Mouse (Mus musculus) gastrocnemius, postnatal 10 days (tissue): ENCODE data around the gene Atg5. TPM values are rescaled to one million over a fixed set of nuclear protein-coding genes. Genes with fewer than 3 reads are reported as not detected.
A peak's percentile ranks its signal among the peaks of the same experiment; 100 is the strongest.

Source experiments
- DNase-seq: peaks from one replicate; pipeline ENCODE4 v3.0.0; 2021; ENCODE audit warnings: mixed read lengths
- total RNA-seq, 2 experiments: library from RNA; stranded (reverse); gene quantifications; 2 replicates each; pipeline ENCODE4 v1.2.3; 2021

Gene Atg5
- total RNA-seq, 2 experiments from 2014 or later = 10.7 to 13.6 TPM

GRCm38 (mm10) chr10:44353467-44353866, 85.3 kb downstream of the Atg5 start:
- DNase-seq = no peak

GRCm38 (mm10) chr10:44354393-44354792, 86.2 kb downstream of the Atg5 start:
- DNase-seq = no peak

GRCm38 (mm10) chr10:44355216-44355615, 87.1 kb downstream of the Atg5 start:
- no peak for DNase-seq

DNA sequence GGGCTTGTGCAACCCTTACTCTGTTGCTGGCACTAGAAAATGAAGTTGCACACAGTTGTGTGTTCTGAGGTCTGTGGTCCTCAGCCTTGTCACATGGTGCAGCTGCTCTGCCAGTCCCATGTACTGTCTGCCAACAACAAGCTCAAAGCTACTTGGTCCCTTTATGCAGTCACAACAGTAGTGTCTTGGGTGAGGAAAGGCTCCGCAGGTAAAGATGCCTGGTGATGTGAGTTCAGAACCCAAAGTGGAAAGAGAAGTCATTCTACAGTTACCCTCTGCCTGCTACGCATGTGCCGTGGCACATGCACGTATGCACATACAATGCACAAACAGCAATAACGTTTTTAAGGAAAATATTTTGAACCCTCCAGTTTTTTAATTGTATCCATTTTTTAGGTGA, 88.5 kb downstream of the Atg5 start:
- no peak for DNase-seq

- DNase-seq = no peak
Observed at GRCm38 (mm10) chr10:44357316-44357715, 89.2 kb downstream of the Atg5 start.

GRCm38 (mm10) chr10:44358816-44359215, 90.7 kb downstream of the Atg5 start:
- no peak for DNase-seq

DNA sequence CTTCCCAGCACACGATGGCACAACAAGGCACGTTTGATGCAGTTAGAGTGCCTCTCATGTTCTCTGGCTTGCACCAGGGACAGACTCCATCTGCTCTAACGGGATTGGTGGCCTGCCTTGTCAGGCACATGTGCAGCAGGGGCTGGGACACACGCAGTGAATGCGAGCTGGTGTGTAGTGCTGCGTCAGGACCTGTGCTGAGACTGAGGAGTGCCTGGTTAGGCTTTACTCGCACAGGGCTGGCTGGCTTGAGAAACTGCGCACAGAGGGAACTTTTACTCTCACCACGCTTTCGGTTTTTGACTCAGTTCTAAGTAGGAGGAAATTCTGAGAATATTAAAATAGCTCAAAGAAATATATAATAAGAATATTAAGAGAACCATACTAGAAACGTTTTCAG, 92.5 kb downstream of the Atg5 start:
- no peak for DNase-seq

GRCm38 (mm10) chr10:44362435-44362834, 94.3 kb downstream of the Atg5 start:
- DNase-seq = no peak

- DNase-seq = no peak
Observed at GRCm38 (mm10) chr10:44362846-44363245, 94.7 kb downstream of the Atg5 start.

DNA sequence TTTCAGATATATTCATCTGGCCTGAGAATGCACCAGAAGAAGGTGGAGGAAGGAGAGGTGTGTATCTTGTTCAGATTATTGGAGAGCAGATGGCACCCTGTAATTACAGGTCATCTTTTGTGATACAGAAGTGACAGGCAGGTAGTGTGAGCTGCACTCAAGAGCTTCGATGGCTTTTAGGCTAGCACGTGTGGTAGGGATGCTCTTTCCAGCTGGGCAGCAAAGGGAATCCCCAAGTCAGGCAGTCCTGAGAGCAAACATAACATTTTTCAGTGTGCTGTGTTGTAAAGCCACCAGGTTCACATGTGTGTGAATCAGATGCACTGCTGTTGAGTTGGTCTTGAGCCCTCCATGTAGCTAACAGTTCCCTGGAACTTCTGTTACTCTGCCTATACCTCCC, 98.0 kb downstream of the Atg5 start:
- no peak for DNase-seq

DNA sequence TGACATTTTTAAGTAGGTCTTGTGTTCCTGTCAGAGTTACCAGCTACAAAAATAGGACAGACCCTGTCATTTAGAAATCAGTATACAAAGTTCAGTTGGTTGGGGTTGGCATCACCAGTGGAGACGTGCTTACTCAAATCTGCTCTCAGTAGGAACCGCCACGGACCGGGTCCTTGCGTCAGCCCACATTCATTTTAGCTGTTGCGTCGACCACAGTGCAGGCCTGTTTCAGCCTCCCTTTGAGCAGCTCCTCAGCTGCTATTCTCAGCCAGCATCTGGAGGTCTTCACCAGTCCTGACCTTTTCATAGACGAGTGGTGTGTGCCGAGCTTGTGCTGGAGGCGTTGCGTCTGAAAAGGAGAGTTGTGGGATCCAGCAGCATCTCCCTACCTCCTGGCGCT, 98.9 kb downstream of the Atg5 start:
- no peak for DNase-seq

DNA sequence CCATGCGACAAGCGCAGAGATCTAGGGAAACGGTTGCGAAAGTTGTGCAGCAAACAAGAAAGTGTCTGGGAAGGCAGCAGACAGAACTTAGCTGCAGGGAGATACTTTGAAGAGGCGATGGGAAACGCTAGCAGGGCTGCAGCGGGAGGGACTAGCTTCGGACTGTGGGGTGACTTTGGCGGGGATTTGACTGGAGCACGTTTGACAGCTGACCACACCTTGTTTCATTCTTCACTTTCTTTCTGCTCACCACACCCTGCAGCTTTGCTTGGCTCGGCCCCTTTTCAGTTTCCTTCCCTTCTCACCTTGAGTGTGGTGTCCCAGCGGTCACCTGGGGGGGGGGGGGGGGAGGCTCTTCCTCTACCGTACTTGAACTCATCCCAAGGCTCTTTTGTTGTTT, 100.4 kb downstream of the Atg5 start:
- DNase-seq = no peak

DNA sequence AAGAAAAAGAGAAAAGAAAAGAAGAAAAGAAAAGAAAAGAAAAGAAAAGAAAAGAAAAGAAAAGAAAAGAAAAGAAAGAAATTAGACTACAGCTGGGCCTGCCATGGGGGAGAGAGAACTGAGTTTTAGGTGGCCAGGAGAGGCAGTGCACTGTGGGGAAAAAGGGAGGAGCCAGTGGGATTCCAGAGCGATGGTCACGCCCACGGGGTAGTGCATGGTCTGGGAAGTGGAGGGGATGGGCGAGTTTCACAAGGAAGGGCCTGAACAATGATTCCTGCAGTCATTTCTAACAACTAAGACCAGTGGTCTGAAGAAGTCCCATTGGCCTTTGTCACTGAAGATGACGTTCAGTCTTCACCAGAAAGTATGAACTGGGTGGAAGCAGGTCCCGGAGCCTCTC, 102.5 kb downstream of the Atg5 start:
- DNase-seq = no peak

- no peak for DNase-seq
Observed at GRCm38 (mm10) chr10:44372210-44372609, 104.1 kb downstream of the Atg5 start.

GRCm38 (mm10) chr10:44374678-44375077, 106.5 kb downstream of the Atg5 start:
- DNase-seq = no peak

- DNase-seq = no peak
Observed at GRCm38 (mm10) chr10:44375501-44375900, 107.3 kb downstream of the Atg5 start.

DNA sequence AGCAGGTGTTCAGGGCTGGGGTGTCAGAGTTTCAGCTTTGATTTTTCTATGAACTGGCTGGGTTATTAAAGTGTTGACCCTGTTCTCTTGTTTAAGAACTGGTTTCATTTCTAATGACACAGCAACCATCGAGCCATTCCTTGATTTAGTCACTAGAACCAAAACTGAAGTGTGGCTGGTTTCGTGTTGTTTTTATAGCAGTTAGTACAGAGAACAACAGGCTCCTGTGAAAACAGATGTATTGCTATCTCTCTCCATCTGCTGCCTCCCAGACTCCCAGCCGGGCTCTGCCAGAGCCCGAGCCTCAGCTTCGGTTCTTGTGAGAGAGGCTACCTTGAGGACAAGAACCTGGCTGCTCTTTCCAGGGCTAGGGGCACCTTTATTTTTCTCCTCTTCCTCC, 109.7 kb downstream of the Atg5 start:
- no peak for DNase-seq

GRCm38 (mm10) chr10:44378403-44378802, 110.2 kb downstream of the Atg5 start:
- DNase-seq = no peak

GRCm38 (mm10) chr10:44380476-44381208, 112.5 kb downstream of the Atg5 start:
- DNase-seq = no peak

DNA sequence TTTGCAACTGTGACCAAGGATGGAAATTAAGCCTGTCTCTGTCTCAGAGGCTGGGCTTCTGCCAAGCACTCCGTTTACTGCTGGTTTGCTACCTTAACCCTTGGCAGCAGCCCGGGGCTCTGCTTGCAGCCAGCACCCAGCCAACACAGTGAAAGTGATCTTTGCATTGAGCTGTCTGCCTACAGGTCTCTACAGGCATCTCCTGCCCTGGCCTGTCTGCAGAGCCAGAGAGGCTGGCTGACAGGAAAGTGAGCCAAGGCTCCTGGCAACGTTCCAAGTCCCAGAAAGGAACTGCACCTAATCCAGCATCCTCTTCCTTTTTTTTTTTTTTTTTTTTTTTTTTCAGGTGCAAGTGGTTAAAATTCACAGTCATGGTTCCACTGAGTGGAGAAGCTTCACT, 113.2 kb downstream of the Atg5 start:
- DNase-seq = peak; percentile 59

DNA sequence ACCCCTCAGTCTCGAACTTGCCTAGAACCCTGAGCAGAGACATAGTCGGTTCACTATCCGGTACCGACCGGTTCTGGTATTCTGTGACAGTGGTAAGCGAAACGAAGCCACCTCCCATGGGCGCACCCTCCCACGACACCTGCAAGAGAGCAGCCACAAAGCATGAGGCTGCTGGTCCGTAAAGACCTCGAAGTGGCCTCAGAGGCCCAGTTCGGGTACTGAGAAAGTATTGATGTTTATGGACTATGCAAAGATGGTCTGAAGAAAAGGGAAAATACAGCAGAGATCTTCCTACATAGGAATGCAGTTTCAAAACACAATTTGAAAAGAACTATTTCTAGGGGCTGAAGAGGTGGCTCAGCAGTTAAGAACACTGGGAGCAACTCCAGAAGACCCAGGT, 113.8 kb downstream of the Atg5 start:
- DNase-seq = no peak

DNA sequence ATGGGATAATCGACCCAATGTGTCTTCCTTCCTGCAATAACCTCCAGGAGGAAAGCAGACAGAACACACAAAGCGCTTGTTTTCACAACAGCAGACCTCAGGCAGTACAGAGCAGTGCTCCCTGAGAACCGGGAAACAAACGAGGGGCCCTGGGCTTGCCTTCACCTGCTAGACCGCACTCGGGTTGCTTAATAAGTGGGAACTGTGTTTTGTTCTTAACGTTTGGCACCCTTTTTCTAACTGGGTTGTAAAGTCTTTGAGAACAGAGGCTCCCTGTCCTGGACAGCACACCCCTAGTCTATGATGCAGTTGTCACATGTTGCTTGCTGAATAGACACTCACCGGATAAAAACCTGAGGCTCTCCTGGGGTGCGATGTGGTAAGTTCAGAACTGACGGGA, 115.1 kb downstream of the Atg5 start:
- no peak for DNase-seq

DNA sequence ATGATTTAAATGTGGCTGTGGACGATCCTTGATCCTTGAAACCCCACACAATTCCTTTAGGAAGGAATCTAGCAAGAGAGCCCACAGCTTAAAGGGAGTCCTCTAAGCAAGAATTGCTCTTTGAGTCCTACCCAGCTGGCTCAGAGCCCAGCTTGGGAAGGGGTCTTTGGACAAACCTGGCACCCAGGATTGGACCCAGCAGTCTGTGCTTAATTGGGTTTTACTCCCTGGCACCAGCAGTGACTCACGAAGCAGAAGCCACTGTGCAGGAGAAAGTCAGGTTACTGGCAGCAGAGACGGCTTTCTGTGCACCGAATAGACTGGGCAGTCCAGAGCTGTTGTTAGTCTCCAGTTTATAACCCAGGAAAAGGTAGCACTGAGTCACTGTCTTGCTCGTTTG, 117.1 kb downstream of the Atg5 start:
- DNase-seq = no peak

GRCm38 (mm10) chr10:44388706-44389233, 120.6 kb downstream of the Atg5 start:
- DNase-seq = no peak

DNA sequence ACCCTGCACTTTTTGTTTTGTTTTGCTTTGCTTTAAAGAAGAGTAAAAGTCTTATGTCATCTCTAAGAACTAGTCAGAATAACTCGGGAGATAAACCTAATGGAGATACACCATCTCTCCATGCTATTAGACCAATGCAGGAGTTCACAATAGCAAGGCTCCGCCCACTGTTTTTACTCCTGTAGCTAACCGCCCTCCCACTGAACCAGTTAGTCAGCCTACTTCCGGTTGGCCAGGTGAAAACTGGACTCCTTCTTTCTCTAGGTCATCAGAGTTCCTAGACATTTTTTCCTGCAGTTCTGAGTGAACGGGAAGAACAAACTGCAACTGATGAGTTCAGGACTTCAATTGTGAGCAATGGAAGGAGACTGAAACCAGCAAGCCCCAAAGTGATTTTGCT, 122.1 kb downstream of the Atg5 start:
- DNase-seq = no peak
